Mouse (Mus musculus) CD4-positive, CD25-positive, alpha-beta regulatory T cell, adult 4 months (primary cell): ENCODE measurements at regions not wholly inside any gene's neighbourhood (a gene's known extent, or its start where the extent isn't known, plus 50 kb on each side); places are given as distances from the start of the nearest gene placed in this dataset.

Experiments used
- ATAC-seq: one replicate; pipeline ENCODE4 v1.8.0; 2017

DNA sequence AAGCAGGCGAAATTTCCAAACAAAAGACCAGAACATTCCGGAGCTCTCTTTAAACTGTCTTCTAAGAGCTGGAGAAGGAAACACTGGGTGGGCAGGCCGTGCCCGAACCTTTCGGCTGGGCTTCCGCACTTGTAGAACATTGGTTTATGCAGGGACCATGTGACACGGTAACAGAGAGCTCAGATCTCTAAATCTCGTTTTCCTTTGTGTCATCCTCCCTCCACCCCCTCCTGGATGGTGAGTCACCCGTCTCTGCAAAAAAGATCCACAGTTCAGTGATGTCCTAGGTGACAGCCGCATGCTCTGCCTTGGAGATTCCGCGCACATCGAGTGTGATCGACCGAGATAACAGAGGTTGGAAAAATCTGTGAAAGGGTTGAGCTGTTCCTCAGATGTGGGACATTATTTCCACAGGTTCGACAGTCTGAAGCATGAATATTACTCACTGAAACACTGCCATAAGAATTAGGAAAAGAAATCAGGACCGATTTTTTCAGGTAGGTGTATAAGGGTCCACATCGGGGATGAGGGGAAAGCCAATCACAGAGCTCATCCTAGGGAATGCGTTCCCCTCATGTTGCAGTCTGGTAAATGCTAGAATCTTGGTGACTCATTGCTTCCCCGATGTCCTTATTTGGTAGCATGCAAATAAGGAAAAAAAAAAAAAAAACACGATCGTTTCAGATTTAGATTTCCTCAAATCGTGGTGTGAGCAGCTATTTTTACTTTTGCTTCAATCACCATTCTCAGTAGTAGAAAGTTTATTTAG lies 70.0 kb upstream of the Foxo1 start:
- peak; percentile 86 for ATAC-seq

DNA sequence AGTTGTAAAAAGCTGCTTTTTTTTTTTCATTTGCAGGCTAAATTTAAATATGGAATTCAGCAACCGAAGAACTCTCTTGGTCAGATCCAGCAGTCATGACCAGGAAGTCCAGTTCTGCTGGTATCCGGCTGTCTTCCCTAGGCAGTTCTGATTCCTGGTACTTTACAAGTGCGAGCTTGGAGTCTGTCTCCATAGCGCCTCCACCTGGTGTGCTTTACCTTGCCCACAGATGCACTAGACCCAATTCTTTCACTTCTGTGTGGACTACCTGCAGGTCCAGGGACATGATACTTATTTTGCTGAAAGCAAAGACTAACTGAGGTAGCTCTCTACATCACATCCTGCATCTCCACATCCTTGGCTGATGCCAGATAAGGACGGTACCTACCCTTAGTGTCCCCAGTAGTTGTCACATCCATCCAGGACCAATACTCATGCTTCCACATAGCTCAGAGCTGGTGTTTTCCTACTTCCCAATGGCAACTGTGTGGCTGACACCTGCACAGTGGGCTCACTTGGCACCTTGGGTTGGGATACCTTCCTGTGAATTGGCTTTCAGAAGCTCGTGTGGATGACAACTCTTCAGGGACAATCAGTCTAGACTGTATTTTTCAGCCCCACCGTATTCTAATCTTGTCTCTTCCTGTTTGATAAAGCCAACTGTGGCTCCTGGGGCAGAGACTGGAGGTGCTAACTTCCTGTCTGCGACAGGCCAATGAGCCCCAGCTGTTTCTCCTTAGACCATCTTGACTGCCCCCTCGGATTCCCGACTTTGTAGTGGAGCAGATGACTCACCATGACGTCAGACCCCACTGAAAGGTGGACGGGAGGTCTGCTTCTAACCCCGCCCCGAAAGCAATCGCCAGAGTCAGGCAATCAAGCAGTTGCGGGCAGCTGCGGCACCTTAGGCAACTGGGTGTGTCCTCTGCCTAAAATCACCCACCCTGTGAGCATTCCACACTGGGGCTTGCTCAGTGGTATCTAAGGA lies 69.1 kb upstream of the Foxo1 start:
- ATAC-seq: peak; percentile 42

DNA sequence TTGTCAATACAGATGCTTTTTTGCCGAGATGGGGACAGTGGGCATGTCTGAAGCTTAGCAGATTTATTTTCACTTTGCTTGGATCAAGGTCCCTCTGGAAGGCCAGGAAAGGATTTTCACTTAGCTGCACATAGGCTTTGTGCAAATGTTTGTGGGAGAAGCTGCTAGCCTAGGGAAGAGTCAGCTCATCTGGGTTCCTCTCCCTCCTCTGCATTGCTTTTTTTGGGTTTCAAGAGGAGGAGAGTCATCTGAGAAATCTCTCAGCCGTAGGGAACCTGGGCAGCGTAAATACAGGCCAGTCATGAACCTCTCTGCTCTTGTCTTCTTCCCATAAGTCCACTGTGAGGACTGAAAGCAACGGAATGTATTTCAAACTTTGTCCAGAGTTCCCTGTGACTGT lies 68.0 kb upstream of the Foxo1 start:
- ATAC-seq: no peak

DNA sequence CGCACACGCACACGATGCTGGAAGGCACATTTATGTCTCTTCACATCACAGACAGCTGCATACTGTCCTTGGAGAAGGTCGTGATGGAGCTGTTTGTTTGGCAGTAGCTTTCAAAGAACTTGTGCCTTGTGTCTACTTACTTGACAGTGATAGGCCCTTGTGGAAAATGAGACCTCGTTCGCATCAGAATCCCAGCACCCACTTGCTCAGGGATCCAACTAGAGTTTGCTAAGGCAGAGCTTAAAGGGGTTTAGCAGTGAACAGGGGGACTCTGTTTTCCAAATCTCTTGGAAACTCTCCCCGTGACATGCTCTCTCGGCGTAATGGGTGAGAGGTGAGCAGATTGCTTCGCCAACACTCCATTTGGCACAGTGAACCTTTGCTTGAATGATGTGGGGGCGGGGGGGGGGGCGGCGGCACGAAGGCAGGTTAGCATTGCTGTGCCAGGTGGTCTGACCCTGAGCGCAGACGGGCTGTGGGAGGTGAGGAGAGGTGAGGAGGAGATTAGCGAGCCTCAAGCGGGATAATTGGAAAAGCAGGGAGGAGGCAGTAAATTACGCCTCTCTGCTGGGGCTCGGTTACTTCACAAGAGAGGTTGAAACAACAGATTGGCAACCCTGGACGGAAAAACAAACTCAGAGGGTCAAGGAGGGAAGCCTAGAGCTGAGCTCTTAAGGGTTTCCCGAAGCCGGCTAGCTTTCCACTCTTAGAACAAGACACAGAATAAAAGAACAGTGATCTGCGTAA lies 57.4 kb upstream of the Foxo1 start:
- ATAC-seq: no peak

DNA sequence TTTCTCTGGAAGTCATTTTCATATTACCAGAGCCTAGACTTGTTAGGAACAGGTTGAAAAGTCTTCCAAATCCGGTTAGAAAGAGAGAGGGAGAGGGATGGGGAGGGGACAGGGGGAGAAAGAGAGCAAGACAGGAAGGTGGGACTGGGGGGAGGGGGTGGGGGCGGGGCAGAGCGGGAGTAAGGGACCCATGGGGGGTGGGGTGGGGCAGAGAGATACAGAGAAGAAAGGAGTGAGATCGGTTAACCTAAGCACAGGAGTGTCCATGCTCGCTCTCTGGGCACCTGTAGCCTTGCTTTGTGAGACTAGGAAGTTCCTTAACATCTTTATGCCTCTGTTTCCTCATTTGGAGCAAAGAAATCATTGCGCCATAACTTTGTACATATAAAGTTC lies 56.8 kb upstream of the Foxo1 start:
- no peak for ATAC-seq

DNA sequence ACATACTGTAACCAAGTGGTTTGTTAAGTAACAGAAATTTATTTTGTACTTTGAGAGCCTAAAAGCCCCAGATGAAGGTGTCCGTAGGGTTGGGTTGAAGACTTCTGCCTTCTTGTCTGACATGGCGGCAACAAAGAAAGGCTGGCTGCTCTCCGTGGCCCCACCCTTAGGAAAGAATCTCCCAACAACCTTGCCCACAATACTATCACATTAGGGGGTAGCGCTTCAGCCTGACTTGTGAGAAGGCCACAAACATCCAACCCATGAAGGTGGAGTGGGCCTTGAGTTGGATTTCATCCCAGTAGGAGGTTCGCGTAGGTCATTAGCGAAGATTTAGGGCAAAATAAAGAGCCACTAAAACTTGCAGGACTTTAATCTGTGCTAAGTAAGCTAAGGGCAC lies 54.0 kb upstream of the Foxo1 start:
- ATAC-seq: no peak

DNA sequence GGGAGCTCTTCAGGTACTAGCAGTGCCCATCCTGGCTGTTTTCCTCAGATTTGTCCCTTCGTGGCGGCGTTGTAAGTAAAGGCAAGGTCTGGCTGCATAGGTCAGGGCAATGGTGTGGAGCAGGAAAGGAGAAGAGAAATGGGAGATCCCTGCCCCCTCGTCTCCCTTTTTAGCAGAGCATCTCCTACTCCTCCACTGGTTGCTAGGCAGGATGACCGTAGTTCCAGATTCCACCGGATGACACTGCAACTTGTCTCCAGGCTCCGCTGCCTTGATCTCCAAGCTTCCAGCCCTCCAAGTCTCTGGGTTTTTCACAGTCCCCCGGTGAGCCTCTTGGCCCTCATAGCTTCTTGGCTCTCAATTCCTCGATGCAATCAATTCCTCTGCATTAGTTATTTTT lies 53.1 kb upstream of the Foxo1 start:
- ATAC-seq: no peak
